Mouse (Mus musculus) limb, embryonic 13.5 days (tissue): ENCODE measurements around the gene Glrx3. TPM values are rescaled to one million over a fixed set of nuclear protein-coding genes. Genes with fewer than 3 reads are reported as not detected.
A peak's percentile ranks its signal among the peaks of the same experiment; 100 is the strongest.

Experiments used
- ATAC-seq: fragments of 200-750 bp; cut with Nextera tagmentation; 2 replicates; pipeline ENCODE4 v1.8.0; 2017; ENCODE audit warnings: low read depth, moderate number of reproducible peaks, moderate TSS enrichment; ENCODE audit not compliant: low FRiP score
- H3K27ac ChIP-seq: fragments of 300-500 bp; sonication (generic); 2 replicates; pipeline ENCODE4 v1.5.1; 2015; ENCODE audit warnings: inconsistent platforms, mild to moderate bottlenecking, moderate library complexity
- H3K27me3 ChIP-seq: fragments of 300-500 bp; sonication (generic); 2 replicates; pipeline ENCODE4 v1.6.1; 2015; ENCODE audit warnings: mild to moderate bottlenecking, inconsistent platforms
- H3K36me3 ChIP-seq: fragments of 300-500 bp; sonication (generic); 2 replicates; pipeline ENCODE4 v1.6.1; 2015; ENCODE audit warnings: inconsistent platforms, mild to moderate bottlenecking, moderate library complexity
- H3K4me1 ChIP-seq: fragments of 300-500 bp; sonication (generic); 2 replicates; pipeline ENCODE4 v1.6.1; 2015; ENCODE audit warnings: inconsistent platforms
- H3K4me2 ChIP-seq: fragments of 300-500 bp; sonication (generic); replicated peaks from 2 replicates; pipeline ENCODE4 v1.6.1; 2015; ENCODE audit warnings: inconsistent platforms, mild to moderate bottlenecking, moderate library complexity
- H3K4me3 ChIP-seq: fragments of 300-500 bp; sonication (generic); 2 replicates; pipeline ENCODE4 v1.5.1; 2015; ENCODE audit warnings: moderate library complexity, mild to moderate bottlenecking, inconsistent platforms
- H3K9ac ChIP-seq: fragments of 300-500 bp; sonication (generic); 2 replicates; pipeline ENCODE4 v1.6.1; 2015; ENCODE audit warnings: mild to moderate bottlenecking, inconsistent platforms
- H3K9me3 ChIP-seq: fragments of 300-500 bp; sonication (generic); 2 replicates; pipeline ENCODE4 v1.6.1; 2016; ENCODE audit warnings: inconsistent platforms
- WGBS: fragments of 180-500 bp; shearing (Covaris S2); methylation state at CpG from one replicate; pipeline ENCODE4 v1.1.7; 2015; 5-methylcytosine and 5-hydroxymethylcytosine counted together
- polyA plus RNA-seq: library from polyadenylated mRNA; unstranded; fragments of >200 nt; fragmentation: Nextera tagmentation; extraction: Ambion mirVana; gene quantifications from 2 replicates; pipeline ENCODE4 v1.2.1, GENCODE M21; 2015

Glrx3 gene
- 252 and 253 TPM in 2 replicates for polyA plus RNA-seq

DNA sequence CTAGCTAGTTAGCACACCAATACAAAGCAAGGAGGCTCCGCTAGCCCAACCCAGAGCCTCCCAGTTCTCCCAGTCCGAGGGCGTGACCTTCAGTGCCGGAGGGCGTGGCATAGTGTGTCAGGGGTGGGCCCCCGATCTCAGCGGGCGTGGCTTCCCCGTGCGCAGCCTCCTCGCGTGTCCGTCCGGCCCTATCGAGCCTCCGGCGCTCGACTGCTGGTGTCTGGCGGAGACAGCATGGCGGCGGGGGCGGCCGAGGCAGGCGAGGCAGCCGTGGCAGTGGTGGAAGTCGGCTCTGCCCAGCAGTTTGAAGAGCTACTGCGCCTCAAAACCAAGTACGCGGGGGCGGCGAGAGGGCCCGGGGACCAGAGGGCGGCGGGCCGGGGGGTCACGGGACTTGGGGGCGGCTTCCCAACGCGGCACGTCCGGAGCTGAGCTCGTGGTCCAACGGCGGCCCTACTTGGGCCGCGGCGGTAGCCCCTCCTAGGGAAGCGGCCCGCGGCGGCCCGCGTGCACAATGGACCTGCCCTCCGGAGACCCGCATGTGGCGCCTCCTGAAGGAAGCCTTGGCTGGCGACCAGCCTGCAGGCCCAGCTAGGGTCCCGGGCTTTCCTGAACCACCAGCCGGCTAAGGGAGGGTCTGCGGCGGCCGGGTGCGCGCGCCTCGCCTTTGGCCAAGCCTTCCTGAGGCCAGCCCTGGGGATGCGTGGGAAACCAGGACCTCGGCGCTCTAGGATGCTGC is at the start of gene Glrx3:
Gene Glrx3 (plus strand): TSS at position 175 of the 739 bp plus-strand sequence.
- Histone ChIP-seq H3K36me3 (no peaks in the 10 kb centered on the region), H3K4me2 (peak within 1 kb of the TSS; percentile 81), H3K9ac (peak within 1 kb of the TSS; percentile 95), H3K9me3 (no peaks in the 10 kb centered on the region), H3K4me3 (peak within 1 kb of the TSS; percentile 98), H3K27me3 (no peaks in the 10 kb centered on the region), H3K4me1 (peaks cover 17% of the 10 kb centered on the region), H3K27ac (peak within 1 kb of the TSS; percentile 86)
- peak; percentile 97 for ATAC-seq
- under 1% methylated on average over 69 of the region's 69 CpGs for whole genome bisulfite sequencing

DNA sequence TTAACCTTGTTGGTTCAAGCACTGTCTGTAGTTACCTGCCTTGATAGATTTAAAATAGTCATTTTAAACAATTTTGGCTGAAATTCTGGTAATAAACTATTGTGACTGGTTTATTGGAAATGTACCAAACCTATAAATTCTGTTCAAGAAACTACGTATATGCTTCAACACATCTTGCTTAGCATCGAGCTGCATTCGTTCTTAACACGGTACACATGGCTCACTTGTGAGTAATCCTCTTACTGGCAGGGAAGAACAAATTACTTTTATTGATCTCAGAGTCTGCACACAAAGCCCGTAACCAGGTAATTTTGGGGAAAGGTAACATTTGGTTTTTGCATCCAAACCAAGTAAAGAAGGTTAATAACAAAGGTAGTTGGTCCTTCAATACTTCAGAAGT is 49.6 kb upstream of the Glrx3 start:
- 46% methylated on average over 5 of the region's 5 CpGs for WGBS
- Histone ChIP-seq H3K9ac (no peak overlapping the region), H3K36me3 (0 out of 2 replicates have a peak, but pooled peaks cover 3% of the 10 kb centered on the region), H3K4me2 (0 out of 2 replicates have a peak overlapping the region, but pooled peaks have one; percentile 1), H3K27me3 (no peaks in the 10 kb centered on the region), H3K9me3 (no peaks in the 10 kb centered on the region), H3K4me3 (no peak overlapping the region), H3K27ac (peak overlapping the region; percentile 48; the same call in 1 of the 2 replicates), H3K4me1 (peaks cover 16% of the 10 kb centered on the region)
- ATAC-seq: peak; percentile 66; the same call in 1 of the 2 replicates

DNA sequence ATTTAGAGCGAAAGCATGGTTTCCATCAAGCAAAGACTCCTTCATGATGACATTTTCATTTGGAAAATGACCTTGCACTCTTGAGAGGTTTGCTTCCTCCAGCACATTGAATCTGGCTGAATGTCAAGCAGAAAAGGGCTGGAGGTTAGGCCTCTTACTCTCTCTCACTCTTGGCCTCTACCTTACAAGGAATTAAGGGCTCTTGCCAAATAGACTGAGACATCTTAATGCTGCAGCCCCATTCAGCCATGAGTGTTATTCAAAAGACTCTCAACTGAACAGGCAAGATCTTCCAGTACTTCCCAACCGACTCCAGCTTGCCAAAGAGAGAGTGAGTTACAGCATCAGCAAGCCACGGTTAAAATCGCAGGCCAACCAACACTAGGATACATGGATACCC is 42.0 kb upstream of the Glrx3 start:
- no peak for ATAC-seq
- no peak overlapping the region for H3K27ac ChIP-seq
- H3K4me1 ChIP-seq: 0 out of 2 replicates have a peak, but pooled peaks cover 5% of the 10 kb centered on the region
- no peaks in the 10 kb centered on the region for H3K9me3 ChIP-seq
- H3K27me3 ChIP-seq: no peaks in the 10 kb centered on the region
- H3K4me3 ChIP-seq: no peak overlapping the region
- no peak overlapping the region for H3K4me2 ChIP-seq
- H3K36me3 ChIP-seq: 0 out of 2 replicates have a peak, but pooled peaks cover 8% of the 10 kb centered on the region
- 87% methylated on average over 4 of the region's 4 CpGs for WGBS
- H3K9ac ChIP-seq: 0 out of 2 replicates have a peak overlapping the region, but pooled peaks have one; percentile 20

DNA sequence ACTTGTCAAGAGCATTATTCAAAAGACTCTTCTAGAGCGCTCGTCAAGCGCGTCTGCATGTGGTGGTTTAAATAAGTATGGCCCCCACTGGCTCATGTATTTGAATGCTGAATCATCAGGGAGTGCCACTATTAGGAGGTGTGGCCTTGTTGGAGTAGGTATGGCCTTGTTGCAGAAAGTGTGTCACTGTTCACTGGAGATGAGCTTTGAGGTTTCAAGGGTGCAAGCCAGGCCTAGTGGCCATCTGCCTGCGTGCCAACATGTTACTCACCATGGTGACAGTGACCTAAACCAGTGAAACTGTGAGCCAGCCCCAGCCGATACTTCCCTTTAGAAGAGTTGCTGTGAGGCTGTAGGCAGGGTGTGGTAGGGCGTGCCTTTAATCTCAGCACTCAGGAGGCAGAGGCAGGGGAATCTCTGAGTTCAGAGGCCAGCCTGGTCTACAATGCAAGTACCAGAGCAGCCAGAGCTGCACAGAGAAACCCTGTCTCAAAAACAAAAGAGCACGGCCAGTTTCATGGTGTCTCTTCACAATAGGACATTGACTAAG is 40.0 kb upstream of the Glrx3 start:
- 95% methylated on average over 8 of the region's 8 CpGs for WGBS
- no peak for ATAC-seq

DNA sequence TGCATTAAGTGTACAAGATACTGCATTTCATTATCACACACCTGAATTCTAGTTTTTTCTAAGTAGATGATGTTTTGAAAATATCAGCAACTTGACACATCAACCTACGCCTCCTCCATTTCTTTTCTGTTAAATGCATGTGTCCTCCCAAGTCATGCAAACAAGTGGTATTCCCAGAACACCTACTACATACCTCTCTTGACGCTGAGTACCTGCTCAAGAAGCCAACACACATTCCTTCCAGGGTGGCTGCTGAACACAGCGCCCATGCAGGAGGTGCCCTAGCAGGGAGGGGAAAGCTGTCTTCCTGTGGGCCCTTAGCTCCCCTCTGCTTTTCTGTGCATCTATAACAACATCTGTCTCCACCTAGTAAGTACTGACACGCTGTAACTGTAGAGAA is 38.4 kb upstream of the Glrx3 start:
- peaks cover 9% of the 10 kb centered on the region; the same call in 1 of the 2 replicates for H3K9me3 ChIP-seq
- WGBS: 87% methylated on average over 4 of the region's 4 CpGs
- H3K4me2 ChIP-seq: no peak overlapping the region
- no peak overlapping the region for H3K4me3 ChIP-seq
- no peaks in the 10 kb centered on the region for H3K27me3 ChIP-seq
- no peak overlapping the region for H3K27ac ChIP-seq
- H3K36me3 ChIP-seq: peaks cover 9% of the 10 kb centered on the region; the same call in 1 of the 2 replicates
- H3K9ac ChIP-seq: no peak overlapping the region
- peaks cover 7% of the 10 kb centered on the region for H3K4me1 ChIP-seq
- no peak for ATAC-seq

More for the DNA sequence above, 40.0 kb upstream of the Glrx3 start:
- Histone ChIP-seq H3K4me1 (0 out of 2 replicates have a peak, but pooled peaks cover 5% of the 10 kb centered on the region), H3K9ac (no peak overlapping the region), H3K27ac (no peak overlapping the region), H3K27me3 (no peaks in the 10 kb centered on the region), H3K9me3 (peaks cover 9% of the 10 kb centered on the region; the same call in 1 of the 2 replicates), H3K4me2 (no peak overlapping the region), H3K4me3 (no peak overlapping the region), H3K36me3 (peaks cover 9% of the 10 kb centered on the region; the same call in 1 of the 2 replicates)

DNA sequence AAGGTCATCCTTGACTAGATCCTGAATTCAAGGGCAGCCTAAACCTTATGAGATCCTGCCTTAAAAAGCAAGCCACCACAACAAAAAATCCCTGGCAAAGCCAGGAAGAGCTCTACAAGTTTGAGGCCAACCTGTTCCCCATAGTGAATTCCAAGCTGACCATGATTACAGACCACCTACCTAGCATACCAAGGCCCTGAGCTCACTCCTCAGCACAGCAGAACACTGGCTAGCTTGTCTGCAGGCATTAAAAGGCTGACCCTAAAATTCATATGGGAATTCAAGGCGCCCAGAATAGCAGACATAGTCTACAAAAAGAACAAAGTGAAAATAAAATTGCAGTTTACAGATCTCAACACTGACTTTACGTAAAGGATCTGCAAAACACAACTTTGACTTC is 33.3 kb upstream of the Glrx3 start:
- H3K27me3 ChIP-seq: no peaks in the 10 kb centered on the region
- WGBS: 45% methylated on average over 2 of the region's 2 CpGs
- H3K27ac ChIP-seq: no peak overlapping the region
- H3K4me1 ChIP-seq: peaks cover 14% of the 10 kb centered on the region
- H3K9me3 ChIP-seq: peaks cover 9% of the 10 kb centered on the region; the same call in 1 of the 2 replicates
- ATAC-seq: no peak
- H3K4me3 ChIP-seq: no peak overlapping the region
- H3K9ac ChIP-seq: no peak overlapping the region
- peaks cover 4% of the 10 kb centered on the region; the same call in 1 of the 2 replicates for H3K36me3 ChIP-seq
- H3K4me2 ChIP-seq: no peak overlapping the region

DNA sequence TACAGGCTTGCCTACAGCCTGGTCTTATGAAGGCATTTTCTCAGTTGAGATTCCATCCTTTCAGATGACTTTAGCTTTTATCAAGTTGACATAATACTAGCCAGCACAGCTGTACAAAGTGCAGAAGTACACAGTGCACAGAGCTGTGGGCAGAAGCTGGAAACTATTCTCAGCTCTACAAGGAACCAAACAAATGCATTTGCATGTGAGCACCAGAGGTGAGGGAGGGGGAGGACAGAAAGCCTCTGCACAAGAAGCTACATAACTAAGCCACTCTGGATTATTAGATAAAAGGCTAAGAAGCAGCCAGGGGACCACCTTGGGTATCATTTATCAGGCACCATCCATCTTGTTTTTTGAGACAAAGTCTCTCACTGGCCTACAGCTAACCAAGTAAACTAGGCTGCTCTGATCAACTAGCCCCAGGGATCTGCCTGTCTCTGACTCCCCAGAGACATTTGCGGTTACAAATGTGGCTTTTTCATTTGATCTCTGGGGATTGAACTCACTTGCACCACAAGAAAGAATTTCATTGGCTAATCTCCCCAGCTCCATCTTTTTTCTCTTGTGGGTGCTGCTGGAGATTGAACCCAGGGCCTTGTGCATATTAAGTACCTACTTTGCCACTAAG is 29.9 kb upstream of the Glrx3 start:
- Histone ChIP-seq H3K4me2 (no peak overlapping the region), H3K27me3 (no peaks in the 10 kb centered on the region), H3K9me3 (no peaks in the 10 kb centered on the region), H3K27ac (no peak overlapping the region), H3K4me1 (peaks cover 23% of the 10 kb centered on the region), H3K36me3 (no peaks in the 10 kb centered on the region), H3K9ac (no peak overlapping the region), H3K4me3 (no peak overlapping the region)
- ATAC-seq: no peak
- WGBS: 91% methylated on average over 1 of the region's 1 CpGs

DNA sequence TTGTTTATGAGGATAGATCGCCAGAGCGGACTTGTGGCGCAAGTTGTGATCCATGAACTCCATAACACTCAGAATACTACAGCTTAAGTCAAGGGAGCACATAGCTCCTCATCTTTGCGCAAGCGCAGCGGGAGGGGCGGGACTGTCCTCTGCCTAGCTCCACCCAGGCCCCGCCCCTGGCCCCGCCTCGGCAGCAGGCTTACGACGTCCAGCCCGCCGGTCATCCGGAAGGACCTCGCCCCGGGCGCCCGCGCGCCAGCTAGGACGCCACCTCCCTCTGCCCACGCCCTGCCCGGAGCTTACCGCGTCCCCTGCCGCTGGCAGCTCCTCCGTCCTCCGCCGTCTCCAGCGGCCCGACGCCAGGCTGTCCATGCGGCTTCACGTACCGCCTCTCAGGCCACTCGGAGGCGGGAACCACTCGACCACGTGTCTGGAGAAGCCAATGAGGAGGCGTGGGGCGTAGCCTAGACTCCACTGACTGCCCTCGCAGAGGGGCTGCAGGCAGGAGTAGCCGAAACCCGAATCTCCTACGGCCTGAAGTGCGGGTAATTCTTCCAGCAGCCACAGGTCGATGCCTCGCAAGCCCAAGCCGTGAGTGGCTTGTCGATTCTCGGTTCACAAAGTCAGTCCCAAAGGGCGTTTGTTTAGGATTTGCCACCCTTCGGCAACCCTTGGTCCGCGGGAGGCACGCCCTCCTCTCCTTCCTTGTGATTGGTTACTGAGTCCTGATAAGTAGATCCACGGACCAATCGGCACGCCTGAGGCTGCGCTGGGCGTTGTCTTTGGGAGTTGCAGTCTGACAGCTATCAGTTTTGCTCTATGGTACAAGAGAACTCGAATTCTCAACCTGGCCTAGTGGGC is 26.8 kb upstream of the Glrx3 start, which contains the start of gene 9430038I01Rik:
Gene 9430038I01Rik (minus strand): TSS at position 426 of the 861 bp plus-strand sequence.
- Histone ChIP-seq H3K27me3 (no peaks in the 10 kb centered on the region), H3K36me3 (no peaks in the 10 kb centered on the region), H3K27ac (peak within 1 kb of the TSS; percentile 81), H3K4me3 (peak within 1 kb of the TSS; percentile 76), H3K9me3 (no peaks in the 10 kb centered on the region), H3K9ac (peak within 1 kb of the TSS; percentile 75), H3K4me1 (peaks cover 11% of the 10 kb centered on the region), H3K4me2 (peak within 1 kb of the TSS; percentile 70)
- under 1% methylated on average over 54 of the region's 63 CpGs for WGBS
- peak; percentile 100 for ATAC-seq

DNA sequence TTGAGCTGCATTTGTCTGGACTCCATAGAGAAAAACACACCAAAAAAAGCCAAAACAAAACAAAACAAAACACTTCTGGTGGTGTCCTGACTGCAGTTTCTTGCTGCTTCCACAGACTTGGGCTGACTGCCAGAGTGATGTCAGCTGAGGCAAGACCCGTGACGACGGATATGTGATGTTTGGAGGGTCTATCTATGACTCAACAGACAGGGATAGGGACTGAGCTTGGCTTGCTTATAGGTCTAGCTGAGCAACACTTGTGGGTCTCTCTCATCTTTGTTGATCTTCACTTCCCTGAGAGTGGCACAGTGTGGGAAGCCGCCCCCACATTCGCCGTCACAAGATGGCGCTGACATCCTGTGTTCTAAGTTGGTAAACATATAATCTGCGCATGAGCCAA is 22.7 kb upstream of the Glrx3 start:
- no peaks in the 10 kb centered on the region for H3K36me3 ChIP-seq
- WGBS: 89% methylated on average over 8 of the region's 8 CpGs
- no peak overlapping the region for H3K9ac ChIP-seq
- H3K27ac ChIP-seq: no peak overlapping the region
- H3K4me2 ChIP-seq: no peak overlapping the region
- no peaks in the 10 kb centered on the region for H3K9me3 ChIP-seq
- ATAC-seq: no peak
- H3K4me3 ChIP-seq: no peak overlapping the region
- peaks cover 4% of the 10 kb centered on the region for H3K4me1 ChIP-seq
- no peaks in the 10 kb centered on the region for H3K27me3 ChIP-seq

DNA sequence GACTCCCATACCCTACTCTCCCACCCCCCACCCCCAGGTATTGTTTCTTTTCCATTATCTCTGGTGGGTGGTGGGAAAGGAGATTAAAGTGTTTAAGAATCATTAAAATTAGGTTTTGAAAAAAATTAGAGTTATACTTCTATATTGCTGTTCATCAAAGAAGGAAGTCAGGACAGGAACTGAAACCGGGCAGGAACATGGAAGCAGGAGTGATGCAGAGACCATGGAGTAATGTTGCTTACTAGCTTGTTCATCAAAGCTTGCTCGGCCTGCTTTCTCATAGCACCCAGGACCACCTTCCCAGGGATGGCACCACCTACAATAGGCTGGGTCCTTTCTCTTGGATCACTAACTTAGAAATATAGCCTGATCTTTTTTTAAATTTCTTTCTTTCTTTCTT is 16.9 kb upstream of the Glrx3 start:
- no peak for ATAC-seq
- no peaks in the 10 kb centered on the region for H3K36me3 ChIP-seq
- H3K9ac ChIP-seq: no peak overlapping the region
- no peaks in the 10 kb centered on the region for H3K4me1 ChIP-seq
- H3K4me2 ChIP-seq: no peak overlapping the region
- H3K9me3 ChIP-seq: no peaks in the 10 kb centered on the region
- 90% methylated on average over 2 of the region's 2 CpGs for WGBS
- H3K4me3 ChIP-seq: no peak overlapping the region
- H3K27ac ChIP-seq: no peak overlapping the region
- no peaks in the 10 kb centered on the region for H3K27me3 ChIP-seq

DNA sequence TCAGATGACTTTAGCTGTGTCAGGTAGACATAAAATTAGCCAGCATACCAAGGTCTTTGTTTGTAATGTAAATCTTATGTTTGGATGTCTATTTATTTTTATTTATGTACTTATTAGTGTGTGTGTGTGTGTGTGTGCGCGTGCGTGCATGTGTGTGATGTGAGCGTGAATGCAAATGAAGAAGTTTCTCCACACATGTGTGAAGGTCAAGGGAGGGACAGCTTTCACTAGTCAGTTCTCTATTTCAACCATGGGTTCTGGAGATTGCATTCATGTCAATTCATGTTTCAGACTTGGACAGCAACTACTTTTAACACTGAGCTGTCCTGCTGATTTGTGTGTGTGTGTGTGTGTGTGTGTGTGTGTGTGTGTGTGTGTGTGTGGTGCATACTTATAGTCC is 16.2 kb upstream of the Glrx3 start:
- H3K27ac ChIP-seq: no peak overlapping the region
- ATAC-seq: no peak
- WGBS: 90% methylated on average over 4 of the region's 4 CpGs
- no peaks in the 10 kb centered on the region for H3K9me3 ChIP-seq
- no peak overlapping the region for H3K9ac ChIP-seq
- no peaks in the 10 kb centered on the region for H3K36me3 ChIP-seq
- no peak overlapping the region for H3K4me3 ChIP-seq
- no peaks in the 10 kb centered on the region for H3K4me1 ChIP-seq
- H3K4me2 ChIP-seq: no peak overlapping the region
- no peaks in the 10 kb centered on the region for H3K27me3 ChIP-seq
